Mouse (Mus musculus) right cerebral cortex, postnatal 4 days (tissue): ENCODE measurements around the gene Ap3d1.

Experiments
- DNase-seq: peaks from one replicate; pipeline ENCODE4 v3.0.0-alpha.2; 2022

Gene Ap3d1

GRCm38 (mm10) chr10:80756967-80757366, 14.9 kb upstream of the Ap3d1 start:
- no peak for DNase-seq

GRCm38 (mm10) chr10:80756509-80756908, 14.4 kb upstream of the Ap3d1 start:
- no peak for DNase-seq

DNA sequence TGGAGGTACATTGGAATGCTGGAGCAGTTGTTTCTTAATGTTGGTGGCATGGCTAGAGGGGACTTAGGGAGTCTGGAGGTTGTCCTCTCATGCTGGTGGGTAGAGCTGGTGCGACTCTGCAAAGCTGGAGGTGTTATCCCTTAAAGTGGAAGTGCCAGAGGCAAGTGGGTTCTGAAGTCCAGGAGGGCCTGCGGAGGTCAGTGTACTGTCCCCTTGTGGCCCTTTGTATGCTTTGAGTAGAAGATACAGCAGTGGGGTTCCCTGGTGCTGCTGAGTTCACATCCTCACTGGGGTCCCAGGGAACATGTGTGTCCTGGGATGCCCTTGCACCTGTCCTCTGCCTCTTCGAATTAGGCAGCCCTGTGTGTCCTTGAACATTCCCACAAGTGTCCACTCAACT, 14.0 kb upstream of the Ap3d1 start:
- DNase-seq = no peak

DNA sequence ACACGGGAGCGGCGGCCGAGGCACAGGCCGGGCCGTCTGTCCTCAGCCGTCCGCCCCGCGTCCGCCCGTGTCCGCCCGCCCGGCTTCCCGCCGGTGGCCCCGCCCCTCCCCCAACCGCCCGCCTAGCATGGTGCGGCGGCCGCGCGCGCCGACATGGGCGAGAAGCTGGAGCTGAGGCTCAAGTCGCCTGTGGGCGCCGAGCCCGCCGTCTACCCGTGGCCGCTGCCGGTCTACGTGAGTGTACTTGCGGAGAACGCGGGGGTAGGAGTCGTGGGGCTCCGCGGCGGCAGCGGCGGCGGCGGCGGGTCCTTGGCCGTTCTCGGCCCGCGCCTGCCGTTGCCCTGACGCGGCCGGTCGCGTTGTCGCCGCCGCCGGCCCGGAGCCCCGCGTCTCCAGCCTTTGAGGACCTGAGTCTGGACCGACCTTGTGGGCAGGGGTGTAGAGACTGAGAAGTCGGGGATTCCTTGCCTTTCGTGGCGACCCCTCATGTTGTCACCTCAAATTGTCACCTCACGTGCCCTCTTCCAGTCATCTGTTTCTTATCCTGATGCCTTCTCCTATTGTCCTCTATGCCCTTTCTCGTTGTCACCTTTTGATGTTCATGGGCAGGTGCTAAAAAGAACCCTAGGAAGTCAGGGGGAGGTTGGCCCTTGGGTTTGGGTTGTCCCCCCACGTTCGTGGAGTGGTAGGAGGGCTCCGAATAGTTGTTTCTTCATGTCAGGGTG, 13.4 kb upstream of the Ap3d1 start:
- no peak for DNase-seq

DNA sequence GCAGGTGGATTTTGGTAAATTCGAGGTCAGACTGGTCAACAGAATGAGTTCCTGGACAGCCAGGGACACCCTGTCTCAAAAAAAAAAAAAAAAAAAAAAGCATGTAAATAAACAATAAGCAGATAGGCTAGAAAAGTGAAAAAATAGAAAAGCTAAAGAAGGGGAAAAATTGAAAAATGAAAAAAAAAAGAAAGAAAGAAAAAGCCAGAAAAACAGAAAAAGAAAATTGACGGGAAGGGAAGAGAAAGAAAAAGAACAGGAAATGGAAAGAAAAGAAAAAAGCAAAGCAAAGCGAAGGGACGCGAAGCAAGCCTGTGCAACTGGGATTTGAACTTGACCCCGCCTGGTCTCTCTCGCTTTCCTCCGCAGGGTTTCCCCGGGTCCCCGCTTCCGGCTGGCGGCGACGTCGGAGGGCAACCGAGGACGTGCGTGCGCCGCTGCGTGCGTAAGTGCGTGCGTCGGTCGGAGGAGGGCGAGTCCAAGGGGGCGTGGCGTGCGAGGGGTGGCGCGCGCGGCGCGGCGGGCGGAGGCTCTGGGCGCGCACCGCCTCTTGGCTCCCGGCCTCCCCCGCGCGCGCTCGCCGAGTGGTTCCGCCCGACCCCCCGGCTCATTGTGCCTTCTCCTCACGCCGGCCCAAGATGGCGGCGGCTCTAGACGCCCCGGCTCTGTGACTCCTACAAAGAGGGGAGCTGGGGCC, 12.7 kb upstream of the Ap3d1 start, which contains the start of gene Dot1l:
Dot1l (plus strand) TSS at position 613 of the 697 bp plus-strand sequence.
- peak; percentile 99 for DNase-seq

DNA sequence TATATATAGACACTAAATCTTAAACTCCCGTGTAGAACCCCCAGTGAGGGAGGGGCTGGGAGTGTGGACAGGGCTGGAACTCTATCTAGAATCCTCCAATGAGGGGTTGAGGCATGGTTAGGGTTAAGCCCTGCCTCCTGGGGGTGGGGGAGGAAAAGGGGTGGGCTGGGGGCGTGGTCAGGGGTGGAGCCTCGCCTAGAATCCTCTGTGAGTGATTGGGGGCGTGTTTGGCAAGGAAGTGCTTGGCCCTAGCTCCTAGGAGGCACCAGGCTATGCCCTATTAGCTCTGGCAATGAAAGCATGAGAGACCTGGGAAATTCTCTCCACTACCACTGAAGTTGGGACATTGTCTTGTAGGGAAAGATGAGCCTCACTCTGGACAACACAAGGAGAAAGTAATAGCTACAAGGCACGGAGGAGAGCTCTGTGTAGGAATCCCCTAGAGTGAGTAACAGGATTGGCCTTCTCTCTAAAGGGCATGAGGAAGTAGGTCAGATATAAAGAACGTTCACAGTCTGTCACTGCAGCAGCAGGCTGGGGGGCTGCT, 10.1 kb upstream of the Ap3d1 start:
- peak; percentile 62 for DNase-seq

DNA sequence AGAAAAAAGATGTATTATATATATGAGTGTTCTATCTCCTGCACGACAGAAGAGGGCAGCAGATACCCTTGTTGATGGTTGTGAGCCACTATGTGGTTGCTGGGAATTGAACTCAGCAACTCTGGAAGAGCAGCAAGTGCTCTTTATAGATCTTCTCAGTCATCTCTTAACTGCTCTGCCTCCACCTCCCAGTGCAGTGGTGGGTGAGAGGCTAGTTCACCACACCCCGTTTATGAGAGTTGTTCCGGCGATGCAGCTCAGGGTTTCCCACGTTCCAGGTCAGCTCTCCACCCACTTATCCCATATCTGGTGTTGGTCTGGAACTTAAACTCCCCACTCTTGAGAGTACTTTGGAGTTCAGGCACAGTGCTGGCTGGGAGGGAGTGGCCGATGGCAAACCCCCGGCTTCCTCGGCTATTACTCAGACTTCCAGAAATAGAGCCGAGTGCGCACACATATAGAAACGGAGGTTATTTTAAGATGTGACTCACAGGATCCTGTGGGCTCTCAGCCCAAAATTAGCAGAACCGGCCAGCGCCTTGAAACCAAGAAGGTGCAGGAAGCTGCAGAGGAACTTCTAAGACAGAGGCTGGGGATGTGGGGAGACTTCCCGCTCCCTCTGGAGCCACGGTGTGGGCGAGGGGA, 9.2 kb upstream of the Ap3d1 start:
- DNase-seq = no peak

DNA sequence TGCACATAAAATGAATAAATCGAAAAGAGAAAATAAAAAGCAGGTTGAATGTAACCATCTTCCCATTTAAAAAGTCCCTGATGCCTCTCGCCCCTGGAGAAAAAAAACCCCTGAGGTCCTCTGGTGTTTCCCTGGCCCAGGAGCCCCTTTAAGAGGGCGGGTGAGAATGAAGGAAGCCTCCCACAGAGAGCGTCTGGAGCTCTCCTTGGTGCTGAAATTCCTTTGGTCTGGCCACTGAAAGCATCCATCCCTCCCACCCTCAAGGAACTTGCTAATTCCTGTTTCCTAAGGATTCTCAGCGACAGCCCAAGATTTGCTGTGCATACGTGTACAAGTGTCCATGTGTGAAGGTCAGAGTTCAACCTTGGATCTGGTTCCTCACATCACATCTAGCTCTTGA, 6.5 kb upstream of the Ap3d1 start:
- DNase-seq = no peak

DNA sequence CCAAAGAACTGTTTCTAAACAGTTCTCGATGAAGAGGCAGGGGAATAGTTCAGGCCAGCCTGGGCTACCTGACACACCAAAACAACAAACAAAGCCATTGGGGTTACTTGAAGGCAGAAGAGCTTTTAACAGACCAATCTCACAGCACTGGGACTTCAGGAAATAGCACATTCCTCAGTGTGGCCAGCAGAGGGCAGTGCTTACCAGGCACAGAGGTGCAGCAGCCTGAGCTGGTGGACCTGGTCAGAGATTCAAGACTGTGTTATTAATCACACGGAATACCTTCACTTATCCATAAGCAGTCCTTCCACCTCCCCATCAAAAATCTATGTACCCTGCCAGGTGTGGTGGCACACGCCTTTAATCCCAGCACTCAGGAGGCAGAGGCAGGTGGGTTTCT, 5.3 kb upstream of the Ap3d1 start:
- peak; percentile 80 for DNase-seq

DNA sequence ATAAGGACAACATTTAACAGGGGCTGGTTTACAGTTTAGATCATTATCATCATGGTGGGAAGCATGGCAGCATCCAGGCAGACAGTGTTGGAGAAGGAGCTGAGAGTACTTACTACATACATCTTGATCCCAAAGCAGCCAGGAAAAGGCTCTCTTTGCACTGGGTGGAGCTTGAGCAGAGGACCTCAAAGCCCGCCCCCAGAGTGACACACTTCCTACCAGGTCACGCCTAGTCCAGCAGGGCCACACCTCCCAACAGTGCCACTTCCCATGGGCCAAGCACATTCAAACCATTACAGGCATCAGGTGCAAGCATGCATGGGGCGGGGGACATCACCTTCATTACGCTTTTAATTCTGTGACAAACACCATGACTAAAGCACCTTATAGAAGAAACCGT, 2.2 kb upstream of the Ap3d1 start:
- no peak for DNase-seq

GRCm38 (mm10) chr10:80741634-80742179, 357 bp downstream of the Ap3d1 start:
- DNase-seq = peak; percentile 35

DNA sequence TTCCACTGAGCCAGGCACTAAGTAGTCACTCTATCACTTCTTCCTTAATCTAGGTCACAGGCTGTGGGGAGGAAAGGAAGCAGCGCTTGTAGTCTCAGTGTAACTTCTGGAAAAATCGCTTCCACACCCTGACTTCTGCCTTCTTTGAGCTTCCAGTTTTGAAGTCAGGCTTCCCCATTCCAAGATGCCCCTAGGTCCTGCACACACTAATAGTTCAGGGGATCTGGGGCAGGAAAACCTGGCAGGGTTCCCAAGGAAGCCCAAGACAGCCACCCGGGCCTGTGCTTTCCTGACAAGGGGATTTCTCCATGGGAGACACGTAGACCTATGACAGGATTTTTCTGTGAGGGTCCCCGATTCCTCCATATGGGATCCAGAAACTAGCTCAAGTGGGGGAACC, 918 bp downstream of the Ap3d1 start:
- no peak for DNase-seq

DNA sequence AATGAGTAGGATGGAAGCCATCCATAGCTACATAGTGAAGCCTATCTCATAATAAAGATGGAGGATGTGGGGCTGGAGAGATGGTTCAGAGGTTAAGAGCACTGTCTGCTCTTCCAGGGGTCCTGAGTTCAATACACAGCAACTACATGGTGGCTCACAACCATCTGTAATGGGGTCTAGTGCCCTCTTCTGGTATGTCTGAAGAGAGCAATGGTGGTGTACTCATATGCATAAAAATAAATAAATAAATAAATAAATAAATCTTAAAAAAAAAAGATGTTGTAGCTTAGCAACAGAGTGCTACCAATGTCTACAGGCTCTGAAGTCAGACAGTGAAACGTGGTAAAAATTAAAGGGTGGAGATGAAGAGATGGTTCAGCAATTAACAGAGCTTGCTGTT, 3.4 kb downstream of the Ap3d1 start:
- no peak for DNase-seq

- no peak for DNase-seq
These were observed 5.3 kb downstream of the Ap3d1 start for GRCm38 (mm10) chr10:80736731-80737130.

DNA sequence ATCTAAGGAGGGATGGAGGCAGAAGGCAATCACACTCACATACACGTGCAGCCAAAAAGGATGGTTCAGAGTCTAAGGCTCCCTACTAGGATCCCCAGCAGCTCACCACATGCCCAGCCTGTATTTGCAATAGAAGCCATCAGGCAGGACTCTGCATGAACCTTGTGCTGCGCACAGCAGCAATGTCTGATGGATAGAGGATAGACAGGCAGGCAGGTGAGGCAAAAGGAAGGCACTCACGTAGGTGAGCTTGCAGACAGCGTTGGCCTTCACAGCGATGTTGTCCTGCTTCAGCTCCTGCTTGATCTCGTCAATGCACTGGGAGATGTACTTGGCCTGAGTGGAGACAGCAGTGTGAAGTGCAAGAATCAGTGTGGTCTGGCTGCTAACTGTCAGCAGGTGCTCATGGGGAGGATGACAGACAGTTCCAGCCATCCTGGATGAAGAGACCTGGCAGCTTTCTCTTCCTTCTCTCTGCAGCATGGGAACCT, 9.4 kb downstream of the Ap3d1 start:
- DNase-seq = no peak

DNA sequence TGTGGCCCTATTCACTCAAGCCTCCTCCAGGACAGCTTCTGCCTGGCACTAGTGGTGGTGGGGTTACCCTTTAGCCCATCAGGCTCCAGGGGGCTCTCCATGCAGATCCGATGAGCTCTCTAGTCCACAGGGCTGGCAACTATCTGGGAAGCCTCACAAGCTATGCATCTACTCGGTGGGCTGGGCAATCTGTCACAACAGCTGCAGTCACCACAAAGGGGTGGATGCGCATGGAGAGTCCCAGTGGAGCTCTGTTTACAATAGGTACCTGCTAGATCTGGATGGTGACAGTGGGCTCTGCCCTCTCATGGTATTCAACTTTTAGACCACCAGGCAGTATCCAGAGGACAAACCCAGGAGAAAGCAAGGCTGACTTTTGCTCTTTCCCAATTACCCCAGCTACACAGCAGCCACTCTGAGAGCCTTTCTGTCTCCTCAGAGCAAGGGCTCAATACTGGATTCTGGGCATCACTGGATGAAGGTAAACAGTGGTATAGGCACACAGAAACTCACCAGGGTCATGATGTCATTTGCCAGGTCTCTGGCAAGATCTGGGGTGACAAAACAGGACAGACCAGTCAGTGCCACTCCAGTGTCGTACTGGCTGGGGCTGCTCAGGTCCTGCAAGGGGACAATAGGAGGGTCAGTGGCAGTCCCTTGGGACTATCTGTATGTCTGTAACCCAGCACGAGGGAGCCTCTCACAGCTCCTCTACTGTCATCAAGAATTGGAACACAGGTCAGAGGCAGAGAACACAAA, 14.5 kb downstream of the Ap3d1 start:
- DNase-seq = no peak

- DNase-seq = no peak
These were observed 24.8 kb downstream of the Ap3d1 start for GRCm38 (mm10) chr10:80717281-80717680.

DNA sequence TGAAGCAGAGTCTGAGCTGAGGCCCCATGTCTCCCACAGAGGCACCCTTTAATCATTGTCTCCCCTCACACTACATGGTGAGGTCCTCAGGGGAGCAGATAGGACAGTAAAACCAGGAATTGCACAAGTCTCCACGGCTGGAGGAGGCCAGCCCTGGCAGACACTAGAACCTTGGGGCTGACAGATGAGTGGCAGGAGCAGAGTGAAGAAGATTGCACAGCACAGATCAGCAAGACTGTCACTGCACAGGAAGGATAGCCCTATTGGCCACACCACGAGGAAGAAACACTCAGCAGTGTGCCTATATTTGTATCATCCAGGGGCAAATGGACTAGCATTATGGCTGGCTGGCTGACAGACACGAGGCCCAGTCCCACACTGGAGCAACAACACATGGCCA, 31.2 kb downstream of the Ap3d1 start:
- DNase-seq = no peak

DNA sequence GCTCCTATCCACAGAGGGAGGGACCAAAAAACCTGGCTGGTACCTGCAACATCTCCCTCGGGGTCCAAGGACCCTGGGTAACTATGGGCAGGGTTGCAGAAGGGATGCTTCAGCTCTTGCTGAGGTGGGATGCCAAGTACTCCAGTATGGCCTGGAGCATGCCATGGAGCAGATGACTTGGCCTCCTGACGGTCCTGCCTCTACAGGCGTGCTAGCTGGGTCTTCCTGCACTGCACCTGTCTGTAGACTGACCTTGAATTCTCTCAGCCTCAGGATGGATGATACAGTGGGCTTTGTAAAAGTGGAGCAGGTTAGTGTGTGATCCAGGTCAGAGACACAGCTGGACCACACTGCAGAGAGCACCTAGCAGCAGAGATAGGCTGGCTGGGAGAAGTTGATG, 36.6 kb downstream of the Ap3d1 start:
- no peak for DNase-seq

- no peak for DNase-seq
These were observed 37.0 kb downstream of the Ap3d1 start for GRCm38 (mm10) chr10:80705033-80705432.

GRCm38 (mm10) chr10:80704418-80704817, 37.6 kb downstream of the Ap3d1 start:
- DNase-seq = no peak

DNA sequence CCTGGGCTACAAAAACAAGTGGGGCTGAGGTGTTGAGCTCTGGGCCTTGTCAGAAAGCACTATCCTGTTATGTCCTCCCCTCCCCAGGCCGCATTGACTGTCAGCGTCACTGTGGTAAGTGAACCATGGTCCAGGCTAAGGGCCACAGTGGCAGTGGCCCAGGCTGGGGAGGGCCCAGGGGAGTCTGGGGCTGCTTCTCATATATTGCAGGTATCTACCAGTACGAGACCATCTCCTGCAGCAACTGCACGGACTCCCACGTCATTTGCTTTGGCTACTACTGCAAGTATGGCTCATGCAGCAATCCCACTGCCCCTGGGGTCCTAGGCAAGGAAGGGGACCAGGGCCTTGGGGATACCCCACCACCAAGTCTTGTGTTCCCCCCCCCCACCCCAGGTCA, 38.4 kb downstream of the Ap3d1 start:
- no peak for DNase-seq
